Mouse (Mus musculus) E14TG2a.4 (cell line): ENCODE measurements around the gene Tinf2.

Experiments used
- CTCF ChIP-seq: conservative IDR thresholded peaks from 2 replicates; pipeline ENCODE4 v1.5.1; 2014; ENCODE audit warnings: low read length
- NANOG ChIP-seq: IDR thresholded peaks from 2 replicates; pipeline ENCODE4 v1.6.1; 2014; ENCODE audit warnings: borderline replicate concordance, low read length, mixed read lengths
- POU5F1 ChIP-seq: IDR thresholded peaks from 2 replicates; pipeline ENCODE4 v1.6.1; 2014; ENCODE audit warnings: low read length, borderline replicate concordance

DNA sequence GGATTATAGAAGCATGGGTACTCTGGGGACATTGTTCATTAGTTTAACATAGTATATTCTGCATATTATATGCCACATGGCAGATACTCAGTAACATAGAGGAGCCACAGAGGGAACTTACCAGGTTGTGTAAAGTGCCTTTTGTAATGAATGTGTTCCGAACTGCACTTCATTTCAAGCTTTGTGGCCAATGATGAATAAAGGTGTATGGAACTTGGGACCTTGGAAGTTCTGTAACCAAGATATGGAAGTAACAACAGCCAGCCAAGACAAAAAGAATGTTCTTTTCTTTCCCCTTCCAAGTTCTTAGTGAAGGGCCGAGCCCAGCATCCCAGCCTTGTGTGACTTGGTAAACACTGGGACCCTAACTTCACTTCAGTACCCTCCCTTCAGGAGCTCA, 31.7 kb downstream of the Tinf2 start, which contains the start of gene Tssk4:
- TF ChIP-seq CTCF, result no peak
- TF ChIP-seq POU5F1, result no peak
- no peak for TF ChIP-seq NANOG
